Mouse (Mus musculus): ENCODE data around the gene Spint1.

DNA sequence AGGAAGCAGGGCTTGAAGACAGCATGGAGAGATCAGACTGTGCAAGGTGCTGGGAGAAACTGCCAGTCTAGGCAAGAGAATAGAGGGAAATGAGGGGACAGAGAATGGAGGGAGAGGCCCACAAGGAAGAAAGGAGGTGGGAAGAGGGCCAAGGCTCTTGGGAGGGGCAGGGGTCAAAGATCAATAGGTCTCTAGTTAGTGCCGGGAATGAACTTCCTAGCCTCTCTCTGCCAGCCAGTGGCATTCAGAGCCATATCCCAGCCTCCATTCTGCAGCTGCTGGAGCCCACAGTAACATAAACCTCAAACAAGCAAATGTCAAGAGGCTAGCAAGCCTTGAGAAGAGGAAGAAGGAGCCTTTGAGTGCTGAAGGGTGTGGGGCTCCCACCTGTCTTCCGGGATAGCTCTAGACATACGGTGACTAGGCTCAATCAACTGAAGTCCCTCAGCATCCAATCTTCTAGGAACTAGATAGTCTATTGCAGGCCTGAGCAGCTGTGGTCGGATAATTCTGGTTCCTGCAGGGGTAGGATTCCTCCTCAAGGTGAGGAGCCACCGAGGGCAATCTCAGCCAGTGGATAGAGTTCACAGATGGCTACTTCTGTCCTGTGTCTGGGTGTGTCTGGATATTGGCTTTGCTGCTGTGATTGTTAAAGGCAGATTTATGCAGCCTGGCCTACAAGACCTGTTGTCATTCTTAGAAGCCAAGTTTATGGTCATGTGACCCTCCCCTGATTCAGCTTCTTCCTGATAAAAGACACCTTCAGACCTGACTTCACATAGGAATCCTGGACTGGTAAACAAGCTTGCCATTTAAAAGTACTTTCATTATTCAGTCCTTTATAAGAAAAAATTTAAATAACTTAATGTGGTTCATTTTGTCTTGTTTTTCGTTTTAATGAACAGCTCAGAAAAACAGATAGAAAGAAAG, 7.1 kb upstream of the Spint1 start, which contains the start of gene Ppp1r14d:
- TF ChIP-seq CTCF (IDR thresholded peaks at IDR 0.05; ENCODE audit: control insufficient read depth, insufficient read depth, insufficient read length) (no peak), FOSL1 (IDR thresholded peaks at IDR 0.05; ENCODE audit: insufficient read depth, low read length, poor library complexity, severe bottlenecking) (no peak)

All from C2C12 (cell line).